Mouse (Mus musculus): ENCODE data around the gene Zfyve28. TPM values are rescaled to one million over a fixed set of nuclear protein-coding genes. Genes with fewer than 3 reads are reported as not detected.

The Zfyve28 gene
- polyA plus RNA-seq, 1 experiment from 2014 or later = 0.27 TPM

- no peak overlapping the region for H3K27ac ChIP-seq (ENCODE audit: low read depth)
- ATAC-seq (replicated peaks; ENCODE audit: low FRiP score, low TSS enrichment, low read depth) (0 out of 2 replicates have a peak, but pooled peaks have one; percentile 26), DNase-seq (ENCODE audit: low spot score) (peak; percentile 55)
- WGBS = 26% methylated on average over 4 of the region's 4 CpGs
- no peak overlapping the region; the same call in 1 of the 2 replicates for H3K9ac ChIP-seq (ENCODE audit: low read length)
- peak overlapping the region; percentile 65 for H3K4me2 ChIP-seq (ENCODE audit: low read length)
- 0 out of 2 replicates have a peak, but pooled peaks cover 7% of the 10 kb centered on the region for H3K4me1 ChIP-seq (replicated peaks; ENCODE audit: control insufficient read depth, insufficient read depth, low read length)
- no peaks in the 10 kb centered on the region for H3K27me3 ChIP-seq (replicated peaks; ENCODE audit: control insufficient read depth, insufficient read depth, low read length)
- H3K4me3 ChIP-seq (ENCODE audit: low read depth, low read length) = no peak overlapping the region
- H3K36me3 ChIP-seq (ENCODE audit: control insufficient read depth, insufficient read depth, low read length) = no peaks in the 10 kb centered on the region
- no peaks in the 10 kb centered on the region for H3K9me3 ChIP-seq (ENCODE audit: control insufficient read depth, low read length)
Observed at GRCm38 (mm10) chr5:34326249-34326691, 38.0 kb upstream of the Zfyve28 start.

- no peak for ATAC-seq (replicated peaks; ENCODE audit: low FRiP score, low TSS enrichment, low read depth)
- Histone ChIP-seq H3K4me3 (ENCODE audit: low read depth, low read length) (no peak overlapping the region), H3K4me1 (replicated peaks; ENCODE audit: control insufficient read depth, insufficient read depth, low read length) (0 out of 2 replicates have a peak, but pooled peaks cover 7% of the 10 kb centered on the region), H3K4me2 (ENCODE audit: low read length) (no peak overlapping the region), H3K36me3 (ENCODE audit: control insufficient read depth, insufficient read depth, low read length) (no peaks in the 10 kb centered on the region), H3K27ac (ENCODE audit: low read depth) (no peak overlapping the region), H3K9me3 (ENCODE audit: control insufficient read depth, low read length) (no peaks in the 10 kb centered on the region), H3K9ac (ENCODE audit: low read length) (no peak overlapping the region), H3K27me3 (replicated peaks; ENCODE audit: control insufficient read depth, insufficient read depth, low read length) (no peaks in the 10 kb centered on the region)
- DNase-seq (ENCODE audit: low spot score) = no peak
Observed at GRCm38 (mm10) chr5:34325286-34325685, 37.0 kb upstream of the Zfyve28 start.

DNA sequence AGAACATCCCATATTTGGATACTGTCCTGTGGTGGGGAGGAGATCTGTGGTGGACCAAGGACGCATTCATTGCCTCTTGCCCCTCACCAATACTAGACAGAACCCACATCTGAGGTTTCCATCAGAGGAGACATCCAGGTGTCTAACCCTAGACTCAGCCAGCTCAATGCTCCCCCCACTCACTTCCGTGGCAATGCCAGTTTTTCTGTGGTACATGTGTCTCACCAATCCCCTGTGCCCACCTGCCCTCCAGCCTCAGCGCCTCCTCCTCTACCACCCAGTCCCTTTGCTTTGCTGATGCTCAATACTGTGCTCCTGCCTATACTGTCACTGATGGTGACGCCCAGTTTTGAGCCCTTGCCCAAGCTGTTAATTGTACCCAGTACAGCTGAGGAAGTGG is 33.0 kb upstream of the Zfyve28 start:
- H3K4me2 ChIP-seq (ENCODE audit: low read length) = no peak overlapping the region
- H3K27me3 ChIP-seq (replicated peaks; ENCODE audit: control insufficient read depth, insufficient read depth, low read length) = no peaks in the 10 kb centered on the region
- DNase-seq (ENCODE audit: low spot score) = no peak
- no peak for ATAC-seq (replicated peaks; ENCODE audit: low FRiP score, low TSS enrichment, low read depth)
- WGBS = 82% methylated on average over 4 of the region's 4 CpGs
- no peak overlapping the region for H3K27ac ChIP-seq (ENCODE audit: low read depth)
- no peaks in the 10 kb centered on the region for H3K9me3 ChIP-seq (ENCODE audit: control insufficient read depth, low read length)
- H3K4me1 ChIP-seq (replicated peaks; ENCODE audit: control insufficient read depth, insufficient read depth, low read length) = no peaks in the 10 kb centered on the region
- H3K9ac ChIP-seq (ENCODE audit: low read length) = no peak overlapping the region
- no peak overlapping the region for H3K4me3 ChIP-seq (ENCODE audit: low read depth, low read length)
- H3K36me3 ChIP-seq (ENCODE audit: control insufficient read depth, insufficient read depth, low read length) = no peaks in the 10 kb centered on the region

DNA sequence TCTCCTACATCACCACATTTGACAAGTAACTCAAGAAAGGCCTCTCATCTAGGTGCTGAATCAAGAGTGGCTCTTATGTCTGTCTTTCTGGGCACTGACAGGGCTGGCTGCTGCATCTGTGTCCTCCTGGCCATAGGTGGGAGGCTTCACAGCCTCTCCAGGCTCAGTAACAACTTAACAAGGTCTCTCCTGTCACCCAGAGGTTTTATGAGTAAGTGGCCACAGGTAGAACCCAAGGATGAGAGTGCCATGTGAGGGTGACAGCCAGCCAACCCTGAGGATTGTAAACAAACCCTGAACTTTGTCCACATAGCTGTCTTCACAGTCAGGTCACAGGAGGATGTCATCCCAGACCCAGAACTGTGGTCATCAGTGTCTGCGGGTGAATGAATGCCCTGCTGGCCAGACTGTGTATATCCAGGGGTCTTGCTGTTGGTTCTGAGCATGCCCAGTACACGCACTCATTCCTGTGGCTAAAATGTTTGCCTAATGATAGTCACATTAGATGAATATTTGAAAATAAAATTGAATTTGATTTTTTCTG is 31.3 kb upstream of the Zfyve28 start:
- H3K27me3 ChIP-seq (replicated peaks; ENCODE audit: control insufficient read depth, insufficient read depth, low read length) = no peaks in the 10 kb centered on the region
- DNase-seq (ENCODE audit: low spot score) (no peak), ATAC-seq (replicated peaks; ENCODE audit: low FRiP score, low TSS enrichment, low read depth) (no peak)
- no peak overlapping the region for H3K27ac ChIP-seq (ENCODE audit: low read depth)
- H3K4me2 ChIP-seq (ENCODE audit: low read length) = no peak overlapping the region
- no peaks in the 10 kb centered on the region for H3K9me3 ChIP-seq (ENCODE audit: control insufficient read depth, low read length)
- 63% methylated on average over 2 of the region's 2 CpGs for WGBS
- no peaks in the 10 kb centered on the region for H3K4me1 ChIP-seq (replicated peaks; ENCODE audit: control insufficient read depth, insufficient read depth, low read length)
- H3K36me3 ChIP-seq (ENCODE audit: control insufficient read depth, insufficient read depth, low read length) = no peaks in the 10 kb centered on the region
- no peak overlapping the region for H3K9ac ChIP-seq (ENCODE audit: low read length)
- no peak overlapping the region for H3K4me3 ChIP-seq (ENCODE audit: low read depth, low read length)

- WGBS = 71% methylated on average over 3 of the region's 3 CpGs
- no peak for ATAC-seq (replicated peaks; ENCODE audit: low FRiP score, low TSS enrichment, low read depth)
- no peak overlapping the region for H3K4me2 ChIP-seq (ENCODE audit: low read length)
Observed at GRCm38 (mm10) chr5:34309016-34309415, 20.8 kb upstream of the Zfyve28 start.

GRCm38 (mm10) chr5:34302377-34302776 is 14.1 kb upstream of the Zfyve28 start:
- Histone ChIP-seq H3K9me3 (ENCODE audit: control insufficient read depth, low read length) (no peaks in the 10 kb centered on the region), H3K4me1 (replicated peaks; ENCODE audit: control insufficient read depth, insufficient read depth, low read length) (no peaks in the 10 kb centered on the region), H3K4me3 (ENCODE audit: low read depth, low read length) (no peak overlapping the region), H3K4me2 (ENCODE audit: low read length) (no peak overlapping the region), H3K9ac (ENCODE audit: low read length) (no peak overlapping the region), H3K27me3 (replicated peaks; ENCODE audit: control insufficient read depth, insufficient read depth, low read length) (no peaks in the 10 kb centered on the region), H3K27ac (ENCODE audit: low read depth) (no peak overlapping the region), H3K36me3 (ENCODE audit: control insufficient read depth, insufficient read depth, low read length) (no peaks in the 10 kb centered on the region)
- whole genome bisulfite sequencing = 74% methylated on average over 7 of the region's 7 CpGs
- DNase-seq (ENCODE audit: low spot score) (no peak), ATAC-seq (replicated peaks; ENCODE audit: low FRiP score, low TSS enrichment, low read depth) (no peak)

More at GRCm38 (mm10) chr5:34309016-34309415, 20.8 kb upstream of the Zfyve28 start:
- Histone ChIP-seq H3K27me3 (replicated peaks; ENCODE audit: control insufficient read depth, insufficient read depth, low read length) (no peaks in the 10 kb centered on the region), H3K4me3 (ENCODE audit: low read depth, low read length) (no peak overlapping the region), H3K9me3 (ENCODE audit: control insufficient read depth, low read length) (no peaks in the 10 kb centered on the region), H3K36me3 (ENCODE audit: control insufficient read depth, insufficient read depth, low read length) (no peaks in the 10 kb centered on the region), H3K9ac (ENCODE audit: low read length) (no peak overlapping the region), H3K4me1 (replicated peaks; ENCODE audit: control insufficient read depth, insufficient read depth, low read length) (no peaks in the 10 kb centered on the region), H3K27ac (ENCODE audit: low read depth) (no peak overlapping the region)
- DNase-seq (ENCODE audit: low spot score) = no peak

GRCm38 (mm10) chr5:34298937-34299535 is 10.8 kb upstream of the Zfyve28 start:
- Histone ChIP-seq H3K9ac (ENCODE audit: low read length) (no peak overlapping the region), H3K27ac (ENCODE audit: low read depth) (no peak overlapping the region), H3K4me2 (ENCODE audit: low read length) (no peak overlapping the region), H3K27me3 (replicated peaks; ENCODE audit: control insufficient read depth, insufficient read depth, low read length) (no peaks in the 10 kb centered on the region), H3K9me3 (ENCODE audit: control insufficient read depth, low read length) (no peaks in the 10 kb centered on the region), H3K4me3 (ENCODE audit: low read depth, low read length) (no peak overlapping the region), H3K4me1 (replicated peaks; ENCODE audit: control insufficient read depth, insufficient read depth, low read length) (no peaks in the 10 kb centered on the region), H3K36me3 (ENCODE audit: control insufficient read depth, insufficient read depth, low read length) (no peaks in the 10 kb centered on the region)
- WGBS = 85% methylated on average over 10 of the region's 10 CpGs
- DNase-seq (ENCODE audit: low spot score) = no peak
- no peak for ATAC-seq (replicated peaks; ENCODE audit: low FRiP score, low TSS enrichment, low read depth)

DNA sequence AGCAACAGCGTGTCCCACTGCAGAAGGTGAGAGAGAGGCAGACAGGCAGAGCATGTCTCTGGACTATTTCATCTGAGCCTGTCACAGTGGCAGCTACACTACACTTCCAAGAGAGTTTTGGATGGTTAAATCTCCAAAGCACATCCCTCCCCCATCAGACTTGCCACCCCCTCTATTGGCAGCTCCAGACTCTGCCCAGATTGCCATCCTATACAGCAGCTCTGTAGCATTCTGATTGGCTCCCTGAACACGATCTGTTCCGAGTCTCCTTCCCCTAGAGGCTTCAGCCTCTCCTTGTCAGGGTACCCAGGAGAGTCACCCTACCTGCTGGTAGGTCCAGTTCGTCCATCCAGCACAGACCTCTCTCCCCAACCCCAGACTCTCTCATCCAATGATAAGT is 9.8 kb upstream of the Zfyve28 start:
- no peaks in the 10 kb centered on the region for H3K36me3 ChIP-seq (ENCODE audit: control insufficient read depth, insufficient read depth, low read length)
- no peak overlapping the region for H3K4me2 ChIP-seq (ENCODE audit: low read length)
- DNase-seq (ENCODE audit: low spot score) (no peak), ATAC-seq (replicated peaks; ENCODE audit: low FRiP score, low TSS enrichment, low read depth) (no peak)
- H3K27me3 ChIP-seq (replicated peaks; ENCODE audit: control insufficient read depth, insufficient read depth, low read length) = no peaks in the 10 kb centered on the region
- no peak overlapping the region for H3K9ac ChIP-seq (ENCODE audit: low read length)
- H3K4me3 ChIP-seq (ENCODE audit: low read depth, low read length) = no peak overlapping the region
- 51% methylated on average over 4 of the region's 4 CpGs for WGBS
- no peak overlapping the region for H3K27ac ChIP-seq (ENCODE audit: low read depth)
- H3K4me1 ChIP-seq (replicated peaks; ENCODE audit: control insufficient read depth, insufficient read depth, low read length) = no peaks in the 10 kb centered on the region
- no peaks in the 10 kb centered on the region for H3K9me3 ChIP-seq (ENCODE audit: control insufficient read depth, low read length)

DNA sequence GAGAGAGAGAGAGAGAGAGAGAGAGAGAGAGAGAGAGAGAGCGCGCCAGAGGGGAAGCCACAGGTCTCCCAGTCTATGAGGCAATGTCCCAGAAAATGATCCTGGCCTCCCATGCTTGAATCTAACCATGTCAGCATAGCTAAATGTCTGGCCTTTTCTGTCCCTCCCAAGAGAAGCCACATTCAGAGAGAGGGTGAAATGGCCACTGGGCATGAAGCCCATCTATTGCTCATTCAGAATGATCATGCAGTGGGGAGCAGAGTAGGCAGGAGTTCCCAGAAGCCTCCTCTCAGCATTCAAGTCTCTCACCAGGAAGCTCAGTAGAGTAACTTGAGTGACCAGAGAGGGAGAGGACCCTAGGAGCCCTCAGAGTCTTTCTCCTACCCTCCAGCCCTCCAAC is 6.9 kb upstream of the Zfyve28 start:
- no peak for ATAC-seq (replicated peaks; ENCODE audit: low FRiP score, low TSS enrichment, low read depth)
- no peak for DNase-seq (ENCODE audit: low spot score)
- Histone ChIP-seq H3K9me3 (ENCODE audit: control insufficient read depth, low read length) (no peaks in the 10 kb centered on the region), H3K36me3 (ENCODE audit: control insufficient read depth, insufficient read depth, low read length) (no peaks in the 10 kb centered on the region), H3K27me3 (replicated peaks; ENCODE audit: control insufficient read depth, insufficient read depth, low read length) (0 out of 2 replicates have a peak, but pooled peaks cover 3% of the 10 kb centered on the region), H3K9ac (ENCODE audit: low read length) (no peak overlapping the region), H3K4me3 (ENCODE audit: low read depth, low read length) (no peak overlapping the region), H3K27ac (ENCODE audit: low read depth) (no peak overlapping the region), H3K4me1 (replicated peaks; ENCODE audit: control insufficient read depth, insufficient read depth, low read length) (no peaks in the 10 kb centered on the region), H3K4me2 (ENCODE audit: low read length) (no peak overlapping the region)
- WGBS = 89% methylated on average over 2 of the region's 2 CpGs
